Mouse (Mus musculus): ENCODE results near the gene Zfp967. TPM values are rescaled to one million over a fixed set of nuclear protein-coding genes. Genes with fewer than 3 reads are reported as not detected.
"Not testable (repeated sequence)": the region's sequence is repeated elsewhere in the genome, so short reads cannot be mapped to it uniquely, and the experiment has no call there.

The Zfp967 gene
- not detected for total RNA-seq (2021)

GRCm38 (mm10) chr2:176520756-176521155 lies at the start of gene Zfp967:
Gene Zfp967, plus strand, starts transcription at chr2:176521056.
- intact Hi-C loops (cut with DNase I); DNase-seq (ENCODE audit: low spot score in 2 of 2): not testable (repeated sequence)

GRCm38 (mm10) chr2:176486683-176487082 lies 34.2 kb upstream of the Zfp967 start, which contains the start of gene Gm14434:
Gene Gm14434, minus strand, starts transcription at chr2:176486783.
- intact Hi-C loops (cut with DNase I); DNase-seq (ENCODE audit: low spot score in 2 of 2): not testable (repeated sequence)

Other genes starting within 250 kb of the Zfp967 start
- not detected for gene Gm11009, start 201.6 kb upstream of the Zfp967 start, total RNA-seq (2021)
- gene Gm14435, start 97.5 kb upstream of the Zfp967 start, total RNA-seq (2021): 10 to 100 TPM; 11.7 to 13.0 TPM
- not detected for gene Gm14434, start 34.3 kb upstream of the Zfp967 start, total RNA-seq (2021)
- 1 to 10 TPM; 4.8 to 7.9 TPM for gene Gm14308, start 115.3 kb downstream of the Zfp967 start, total RNA-seq (2021)
- 10 to 100 TPM; 10.8 to 13.4 TPM for gene Zfp973, start 149.5 kb downstream of the Zfp967 start, total RNA-seq (2021)
- gene Gm14305, start 187.3 kb downstream of the Zfp967 start, total RNA-seq (2021): 10 to 100 TPM; 30.3 to 31.0 TPM

Measured in left cerebral cortex, postnatal 25 days (tissue).